Mouse (Mus musculus): ENCODE results near the gene Capn2. TPM values are rescaled to one million over a fixed set of nuclear protein-coding genes. Genes with fewer than 3 reads are reported as not detected.

Gene Capn2
- polyA plus RNA-seq, 1 experiment from 2014 or later, result 68.7 TPM

- no peak for ATAC-seq (ENCODE audit: low FRiP score, low TSS enrichment)
- H3K4me3 ChIP-seq (replicated peaks; ENCODE audit: low read depth, low read length), result no peak overlapping the region
- H3K27ac ChIP-seq (replicated peaks; ENCODE audit: low read depth, low read length), result no peak overlapping the region
- DNase-seq, result no peak
- H3K4me2 ChIP-seq (ENCODE audit: low read length), result no peak overlapping the region
- H3K4me1 ChIP-seq (ENCODE audit: control insufficient read depth, insufficient read depth, low read length), result no peaks in the 10 kb centered on the region
- H3K27me3 ChIP-seq (ENCODE audit: control insufficient read depth, insufficient read depth, low read length), result no peaks in the 10 kb centered on the region
- H3K9ac ChIP-seq (replicated peaks; ENCODE audit: low read length), result no peak overlapping the region
- peaks cover 49% of the 10 kb centered on the region for H3K36me3 ChIP-seq (ENCODE audit: control insufficient read depth, insufficient read depth, low read length)
- H3K9me3 ChIP-seq (ENCODE audit: control insufficient read depth, low read length), result no peaks in the 10 kb centered on the region
- 89% methylated on average over 10 of the region's 10 CpGs for WGBS
Measured at GRCm38 (mm10) chr1:182488503-182488902, 28.9 kb downstream of the Capn2 start.

DNA sequence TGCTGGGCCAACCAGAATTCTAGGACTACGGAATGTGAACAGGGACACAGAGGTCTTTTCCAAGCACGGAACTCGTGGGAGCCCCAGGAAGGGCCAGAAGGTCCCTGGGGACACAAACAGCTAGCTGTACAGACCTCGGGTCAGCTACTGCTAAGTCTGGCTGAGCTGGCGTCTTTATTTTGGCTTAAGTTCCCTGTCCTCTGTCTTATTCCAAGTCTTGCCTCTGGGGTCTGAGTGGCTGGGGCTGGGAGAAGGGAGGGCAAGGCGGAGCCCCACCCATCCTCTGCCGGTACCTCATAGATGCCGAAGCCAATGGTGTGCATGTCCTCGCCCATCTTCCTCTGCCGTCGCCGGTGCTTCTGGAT lies 33.5 kb downstream of the Capn2 start:
- Histone ChIP-seq H3K9ac (replicated peaks; ENCODE audit: low read length) (no peak overlapping the region), H3K36me3 (ENCODE audit: control insufficient read depth, insufficient read depth, low read length) (peaks cover 87% of the 10 kb centered on the region), H3K4me3 (replicated peaks; ENCODE audit: low read depth, low read length) (no peak overlapping the region), H3K27ac (replicated peaks; ENCODE audit: low read depth, low read length) (no peak overlapping the region), H3K4me2 (ENCODE audit: low read length) (no peak overlapping the region), H3K4me1 (ENCODE audit: control insufficient read depth, insufficient read depth, low read length) (no peaks in the 10 kb centered on the region), H3K9me3 (ENCODE audit: control insufficient read depth, low read length) (no peaks in the 10 kb centered on the region), H3K27me3 (ENCODE audit: control insufficient read depth, insufficient read depth, low read length) (no peaks in the 10 kb centered on the region)
- DNase-seq, result no peak
- WGBS, result 94% methylated on average over 12 of the region's 12 CpGs
- ATAC-seq (ENCODE audit: low FRiP score, low TSS enrichment), result no peak

- WGBS, result 90% methylated on average over 14 of the region's 14 CpGs
- DNase-seq (no peak), ATAC-seq (ENCODE audit: low FRiP score, low TSS enrichment) (no peak)
- Histone ChIP-seq H3K36me3 (ENCODE audit: control insufficient read depth, insufficient read depth, low read length) (peaks cover 86% of the 10 kb centered on the region), H3K4me1 (ENCODE audit: control insufficient read depth, insufficient read depth, low read length) (no peaks in the 10 kb centered on the region), H3K4me3 (replicated peaks; ENCODE audit: low read depth, low read length) (no peak overlapping the region), H3K27ac (replicated peaks; ENCODE audit: low read depth, low read length) (no peak overlapping the region), H3K27me3 (ENCODE audit: control insufficient read depth, insufficient read depth, low read length) (no peaks in the 10 kb centered on the region), H3K4me2 (ENCODE audit: low read length) (no peak overlapping the region), H3K9ac (replicated peaks; ENCODE audit: low read length) (no peak overlapping the region), H3K9me3 (ENCODE audit: control insufficient read depth, low read length) (no peaks in the 10 kb centered on the region)
Measured at GRCm38 (mm10) chr1:182482991-182483909, 34.2 kb downstream of the Capn2 start.

DNA sequence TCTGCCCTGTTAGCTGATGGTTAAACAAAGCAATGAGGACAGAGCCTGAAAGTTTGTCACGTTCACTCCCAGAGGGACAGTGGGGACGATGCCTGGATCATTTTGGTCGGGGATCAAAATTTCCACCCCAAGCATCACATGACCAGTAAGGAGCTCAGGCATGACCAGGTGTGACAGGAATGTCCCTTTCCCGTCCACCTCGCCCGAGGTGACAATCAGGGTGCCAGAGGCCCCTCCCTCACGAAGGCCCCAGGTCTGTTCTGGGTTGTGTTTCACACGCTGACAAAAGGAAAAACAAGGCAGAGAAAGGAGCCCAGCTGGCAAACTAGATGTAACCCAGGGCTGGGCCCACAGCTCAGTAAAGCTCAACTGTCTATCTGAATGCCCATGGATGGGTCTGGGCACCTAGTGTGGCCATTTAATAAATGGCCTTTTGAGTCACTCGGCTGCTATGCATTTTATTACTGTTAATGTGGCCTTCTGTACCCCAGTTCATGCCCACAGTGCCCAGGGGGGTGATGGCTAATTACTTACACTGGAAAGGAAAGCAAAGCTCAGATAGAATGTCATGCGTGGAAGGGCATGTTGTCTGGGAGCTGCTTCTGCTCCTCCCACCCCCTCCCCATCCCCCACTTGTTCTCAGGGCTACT lies 35.6 kb downstream of the Capn2 start:
- no peaks in the 10 kb centered on the region for H3K9me3 ChIP-seq (ENCODE audit: control insufficient read depth, low read length)
- ATAC-seq (ENCODE audit: low FRiP score, low TSS enrichment) (no peak), DNase-seq (no peak)
- H3K9ac ChIP-seq (replicated peaks; ENCODE audit: low read length), result no peak overlapping the region
- H3K27me3 ChIP-seq (ENCODE audit: control insufficient read depth, insufficient read depth, low read length), result no peaks in the 10 kb centered on the region
- peaks cover 89% of the 10 kb centered on the region for H3K36me3 ChIP-seq (ENCODE audit: control insufficient read depth, insufficient read depth, low read length)
- WGBS, result 92% methylated on average over 10 of the region's 10 CpGs
- no peak overlapping the region for H3K4me2 ChIP-seq (ENCODE audit: low read length)
- H3K4me1 ChIP-seq (ENCODE audit: control insufficient read depth, insufficient read depth, low read length), result no peaks in the 10 kb centered on the region
- H3K4me3 ChIP-seq (replicated peaks; ENCODE audit: low read depth, low read length), result no peak overlapping the region
- H3K27ac ChIP-seq (replicated peaks; ENCODE audit: low read depth, low read length), result no peak overlapping the region

GRCm38 (mm10) chr1:182481138-182481537 lies 36.3 kb downstream of the Capn2 start:
- Histone ChIP-seq H3K36me3 (ENCODE audit: control insufficient read depth, insufficient read depth, low read length) (peaks cover 87% of the 10 kb centered on the region), H3K4me2 (ENCODE audit: low read length) (no peak overlapping the region), H3K27me3 (ENCODE audit: control insufficient read depth, insufficient read depth, low read length) (no peaks in the 10 kb centered on the region), H3K9me3 (ENCODE audit: control insufficient read depth, low read length) (no peaks in the 10 kb centered on the region), H3K4me1 (ENCODE audit: control insufficient read depth, insufficient read depth, low read length) (no peaks in the 10 kb centered on the region), H3K4me3 (replicated peaks; ENCODE audit: low read depth, low read length) (no peak overlapping the region), H3K9ac (replicated peaks; ENCODE audit: low read length) (no peak overlapping the region), H3K27ac (replicated peaks; ENCODE audit: low read depth, low read length) (no peak overlapping the region)
- 96% methylated on average over 7 of the region's 7 CpGs for WGBS
- ATAC-seq (ENCODE audit: low FRiP score, low TSS enrichment) (no peak), DNase-seq (no peak)

- no peak overlapping the region for H3K9ac ChIP-seq (replicated peaks; ENCODE audit: low read length)
- H3K4me2 ChIP-seq (ENCODE audit: low read length), result no peak overlapping the region
- ATAC-seq (ENCODE audit: low FRiP score, low TSS enrichment), result no peak
- DNase-seq, result no peak
- WGBS, result 94% methylated on average over 4 of the region's 4 CpGs
- H3K27ac ChIP-seq (replicated peaks; ENCODE audit: low read depth, low read length), result no peak overlapping the region
- no peak overlapping the region for H3K4me3 ChIP-seq (replicated peaks; ENCODE audit: low read depth, low read length)
- H3K9me3 ChIP-seq (ENCODE audit: control insufficient read depth, low read length), result no peaks in the 10 kb centered on the region
- H3K36me3 ChIP-seq (ENCODE audit: control insufficient read depth, insufficient read depth, low read length), result peaks cover 84% of the 10 kb centered on the region
- H3K4me1 ChIP-seq (ENCODE audit: control insufficient read depth, insufficient read depth, low read length), result no peaks in the 10 kb centered on the region
- no peaks in the 10 kb centered on the region for H3K27me3 ChIP-seq (ENCODE audit: control insufficient read depth, insufficient read depth, low read length)
Measured at GRCm38 (mm10) chr1:182478935-182479334, 38.5 kb downstream of the Capn2 start.

DNA sequence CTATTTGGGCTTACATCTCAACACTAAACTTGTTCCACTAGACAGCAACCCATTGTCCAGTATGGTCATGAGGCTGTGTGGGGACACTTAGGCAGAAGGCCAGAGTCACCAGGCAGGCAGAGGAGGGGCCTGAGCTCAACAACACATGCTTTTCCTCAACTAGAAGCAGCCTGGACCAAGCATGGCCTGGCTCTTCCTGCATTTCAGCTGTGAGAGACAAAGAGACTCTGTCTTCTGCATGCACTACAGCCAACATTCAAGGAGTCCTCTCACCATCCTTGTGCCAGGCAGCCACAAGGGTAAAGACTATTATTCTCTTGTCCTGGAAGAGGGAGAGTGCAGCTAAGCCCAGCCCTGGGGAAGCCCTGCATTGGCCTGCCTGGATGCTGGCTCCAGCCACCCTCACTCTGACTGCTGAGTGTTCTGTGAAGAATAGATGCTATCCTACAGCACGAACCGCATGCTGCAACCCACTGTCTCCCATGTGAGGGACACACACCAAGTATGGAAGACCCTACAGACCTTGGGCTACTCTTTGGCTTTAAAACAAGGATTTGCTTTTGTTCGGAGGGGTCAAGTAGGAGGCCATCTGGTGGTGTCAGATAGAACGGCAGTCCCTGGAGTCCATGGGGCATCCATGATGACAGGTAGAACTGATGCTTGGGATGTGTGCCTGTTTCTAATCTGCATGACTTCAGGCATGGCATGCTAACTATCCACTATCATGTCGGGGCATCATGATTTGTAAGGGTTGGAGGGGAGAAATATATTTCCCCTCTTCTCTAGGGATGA lies 42.2 kb downstream of the Capn2 start:
- WGBS, result 94% methylated on average over 5 of the region's 5 CpGs
- no peak for ATAC-seq (ENCODE audit: low FRiP score, low TSS enrichment)
- Histone ChIP-seq H3K4me2 (ENCODE audit: low read length) (no peak overlapping the region), H3K27me3 (ENCODE audit: control insufficient read depth, insufficient read depth, low read length) (no peaks in the 10 kb centered on the region), H3K27ac (replicated peaks; ENCODE audit: low read depth, low read length) (no peak overlapping the region), H3K9me3 (ENCODE audit: control insufficient read depth, low read length) (no peaks in the 10 kb centered on the region), H3K36me3 (ENCODE audit: control insufficient read depth, insufficient read depth, low read length) (peaks cover 82% of the 10 kb centered on the region), H3K4me3 (replicated peaks; ENCODE audit: low read depth, low read length) (no peak overlapping the region), H3K9ac (replicated peaks; ENCODE audit: low read length) (no peak overlapping the region), H3K4me1 (ENCODE audit: control insufficient read depth, insufficient read depth, low read length) (no peaks in the 10 kb centered on the region)
- DNase-seq, result no peak

DNA sequence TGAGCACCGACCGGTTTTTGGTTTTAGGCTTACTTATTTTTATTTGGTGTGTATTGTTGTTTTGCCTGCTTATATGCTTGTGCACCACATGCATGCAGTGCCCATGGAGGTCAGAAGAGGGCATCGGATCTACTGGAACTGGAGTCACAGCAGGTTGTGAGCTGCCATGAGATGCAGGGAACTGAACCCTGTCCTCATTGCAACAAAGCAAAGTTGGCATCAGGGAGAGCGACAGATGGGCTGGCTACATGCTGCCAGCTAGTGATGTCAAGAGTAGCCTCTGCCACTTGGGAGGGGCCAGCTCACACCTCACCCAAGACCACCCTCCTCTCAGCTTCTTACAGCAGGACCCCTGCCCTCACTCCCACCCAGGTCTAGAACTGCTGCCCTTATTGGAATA lies 51.4 kb downstream of the Capn2 start:
- H3K36me3 ChIP-seq (ENCODE audit: control insufficient read depth, insufficient read depth, low read length), result peaks cover 51% of the 10 kb centered on the region
- WGBS, result 93% methylated on average over 4 of the region's 4 CpGs
- H3K27me3 ChIP-seq (ENCODE audit: control insufficient read depth, insufficient read depth, low read length), result no peaks in the 10 kb centered on the region
- DNase-seq (no peak), ATAC-seq (ENCODE audit: low FRiP score, low TSS enrichment) (no peak)
- no peak overlapping the region for H3K9ac ChIP-seq (replicated peaks; ENCODE audit: low read length)
- no peaks in the 10 kb centered on the region for H3K9me3 ChIP-seq (ENCODE audit: control insufficient read depth, low read length)
- no peak overlapping the region for H3K4me2 ChIP-seq (ENCODE audit: low read length)
- no peaks in the 10 kb centered on the region for H3K4me1 ChIP-seq (ENCODE audit: control insufficient read depth, insufficient read depth, low read length)
- no peak overlapping the region for H3K4me3 ChIP-seq (replicated peaks; ENCODE audit: low read depth, low read length)
- no peak overlapping the region for H3K27ac ChIP-seq (replicated peaks; ENCODE audit: low read depth, low read length)

All from midbrain, embryonic 14.5 days (tissue).